Mouse (Mus musculus) embryo, embryonic 11.5 days (tissue): ENCODE measurements around the gene Zfp622.
A peak's percentile ranks its signal among the peaks of the same experiment; 100 is the strongest.

Experiments
- DNase-seq: peaks from one replicate; pipeline ENCODE4 v3.0.0-alpha.2; 2012; ENCODE audit warnings: low read depth, low spot score

Zfp622 gene

DNA sequence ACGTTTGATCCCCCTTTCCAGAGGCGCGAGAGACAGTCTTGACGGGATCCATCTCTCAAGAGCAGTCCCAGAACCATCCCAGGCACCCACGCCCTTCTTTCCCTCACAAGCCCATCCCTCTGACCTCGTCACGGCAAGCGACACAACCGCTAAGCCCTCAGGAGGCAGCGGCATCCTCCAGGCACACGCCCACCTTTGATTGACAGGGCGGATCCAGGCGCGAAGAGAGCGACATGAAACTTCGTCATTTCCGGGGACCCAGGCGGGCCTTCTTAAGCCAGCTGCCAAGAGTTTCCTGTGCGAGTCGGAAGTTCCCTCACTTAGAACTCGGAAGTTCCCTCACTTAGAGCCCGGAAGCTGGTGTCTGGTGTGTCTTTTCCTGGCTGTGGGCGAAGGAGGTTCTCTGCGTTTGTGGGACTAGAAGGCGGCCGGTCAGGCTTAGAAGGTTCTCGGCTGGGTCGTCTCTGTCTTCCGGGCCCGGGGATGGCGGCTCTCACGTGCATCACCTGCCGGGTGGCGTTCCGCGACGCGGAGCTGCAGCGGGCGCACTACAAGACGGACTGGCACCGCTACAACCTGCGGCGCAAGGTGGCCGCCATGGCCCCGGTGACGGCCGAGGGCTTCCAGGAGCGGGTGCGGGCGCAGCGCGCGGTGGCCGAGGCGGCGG lies at the start of gene Zfp622:
Zfp622 (plus strand) TSS at position 300 of the 667 bp plus-strand sequence.
- DNase-seq: peak; percentile 96

DNA sequence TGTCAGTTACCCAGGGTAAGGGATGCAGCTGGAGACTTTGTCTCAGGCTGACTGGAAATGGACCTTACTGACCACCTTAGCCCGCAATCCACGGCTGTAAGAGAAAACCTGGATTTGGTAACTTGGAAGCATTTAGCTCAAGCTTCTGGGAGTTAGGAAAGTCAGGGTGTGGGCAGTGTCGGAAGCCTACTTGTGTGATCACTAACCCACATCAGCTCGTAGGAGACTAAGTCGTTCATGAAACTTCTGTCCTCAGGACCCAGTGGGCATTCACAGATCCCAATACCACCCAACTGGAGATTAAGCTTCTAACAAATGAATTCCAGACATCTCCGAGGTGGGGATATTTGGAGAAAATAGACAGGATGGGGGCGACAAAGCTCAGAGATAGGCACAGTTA lies 49.8 kb upstream of the Zfp622 start:
- no peak for DNase-seq

DNA sequence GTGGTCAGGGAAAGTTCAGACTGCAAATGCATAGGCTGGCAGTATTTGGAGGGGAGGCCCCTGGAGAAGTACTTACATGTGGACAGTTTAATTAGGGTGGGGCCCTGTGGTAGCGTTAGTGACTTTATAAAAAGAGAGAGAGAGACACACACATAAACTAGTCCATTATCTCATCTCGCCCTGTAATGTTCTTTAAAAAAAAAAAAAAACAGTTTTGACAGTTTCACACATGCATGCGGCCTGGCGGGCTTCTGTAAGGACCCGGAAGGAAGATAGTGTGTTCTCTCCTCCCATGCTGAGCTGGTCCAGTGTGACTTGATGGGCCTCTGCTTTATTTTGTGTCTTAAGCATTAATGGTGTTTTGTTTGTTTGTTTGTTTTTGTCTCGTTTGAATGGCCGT lies 45.7 kb upstream of the Zfp622 start:
- DNase-seq: no peak

DNA sequence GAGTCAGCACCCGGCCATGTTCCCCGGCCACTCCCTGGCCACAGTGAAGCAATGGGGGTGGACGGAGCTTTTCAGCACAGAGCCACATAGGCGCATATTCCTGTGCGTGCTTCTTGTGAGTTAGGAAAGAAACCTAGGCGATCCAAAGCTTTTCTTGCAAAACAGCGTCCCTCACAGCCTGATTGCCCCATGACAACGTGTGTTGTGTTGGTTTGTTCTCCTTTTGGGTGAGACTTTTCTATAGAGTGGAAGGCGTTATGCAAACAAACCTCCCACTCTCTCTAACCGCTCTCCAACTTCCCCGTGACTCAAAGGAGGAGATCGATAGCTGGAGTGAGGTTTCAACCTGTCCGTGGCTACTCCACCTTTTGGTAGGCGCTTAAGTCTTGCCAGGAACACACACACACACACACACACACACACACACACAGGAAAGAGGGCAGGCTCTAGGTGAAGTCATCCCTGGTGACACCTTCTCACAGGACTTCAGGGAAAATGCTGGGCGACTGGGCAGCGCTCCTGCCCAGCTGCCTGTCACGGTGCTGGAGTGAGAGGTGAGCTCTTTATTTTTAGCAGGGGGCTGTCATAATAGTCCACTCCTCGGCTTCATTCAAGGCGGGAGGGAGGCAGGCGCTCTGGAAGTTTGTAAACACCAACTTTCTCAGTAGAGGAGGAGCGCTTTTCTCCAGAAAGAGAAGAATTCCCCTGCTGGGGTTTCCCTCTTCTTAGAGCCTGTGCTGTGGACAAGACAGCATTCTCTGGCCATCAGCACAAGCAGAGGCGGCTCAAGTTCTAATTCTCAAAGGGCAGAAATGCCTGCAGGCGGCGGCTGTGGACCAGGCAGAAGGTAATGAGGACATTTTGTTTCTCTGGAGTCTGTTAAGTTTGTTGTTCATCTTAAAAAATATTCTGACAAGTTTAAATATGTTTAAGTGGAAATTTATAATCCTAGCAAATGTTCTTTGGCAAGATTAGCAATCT lies 43.5 kb upstream of the Zfp622 start:
- DNase-seq: no peak

DNA sequence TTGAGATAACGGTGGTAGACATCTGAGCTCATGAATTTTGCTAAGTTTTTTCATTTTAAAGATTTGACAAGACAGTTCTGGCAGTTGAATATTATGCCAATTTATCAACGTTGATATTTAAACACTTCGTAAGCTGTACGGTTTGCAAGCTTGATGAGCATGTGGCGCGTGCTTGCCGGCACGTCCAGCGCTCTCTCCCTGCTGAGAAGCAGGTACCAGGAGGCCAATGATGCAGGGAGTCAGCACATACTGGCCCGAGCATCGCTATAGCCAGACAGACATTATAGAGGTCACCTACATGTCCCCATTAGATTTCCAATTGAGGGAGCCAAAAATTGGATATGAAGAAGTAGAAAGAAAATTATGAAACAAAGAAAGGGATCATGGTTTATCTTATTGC lies 42.7 kb upstream of the Zfp622 start:
- DNase-seq: no peak

DNA sequence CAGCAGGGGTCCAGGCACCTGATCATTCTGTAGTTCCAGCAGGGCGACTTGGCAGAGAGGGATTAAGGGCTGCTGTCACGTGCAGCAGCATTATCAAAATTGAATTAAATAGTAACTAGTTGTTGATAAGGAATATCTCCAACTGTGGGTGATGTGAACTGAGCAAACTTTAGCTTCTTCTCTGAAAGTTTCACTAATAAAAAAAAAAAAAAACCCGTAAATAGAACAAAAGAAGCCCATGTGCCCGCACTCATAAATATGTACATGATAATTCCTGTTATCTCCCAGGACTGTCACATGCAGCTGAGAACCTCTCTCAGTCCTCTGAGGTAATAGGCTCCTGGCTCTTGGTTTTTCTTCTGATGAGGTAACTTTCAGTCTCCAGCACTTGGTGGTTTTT lies 41.8 kb upstream of the Zfp622 start:
- no peak for DNase-seq

DNA sequence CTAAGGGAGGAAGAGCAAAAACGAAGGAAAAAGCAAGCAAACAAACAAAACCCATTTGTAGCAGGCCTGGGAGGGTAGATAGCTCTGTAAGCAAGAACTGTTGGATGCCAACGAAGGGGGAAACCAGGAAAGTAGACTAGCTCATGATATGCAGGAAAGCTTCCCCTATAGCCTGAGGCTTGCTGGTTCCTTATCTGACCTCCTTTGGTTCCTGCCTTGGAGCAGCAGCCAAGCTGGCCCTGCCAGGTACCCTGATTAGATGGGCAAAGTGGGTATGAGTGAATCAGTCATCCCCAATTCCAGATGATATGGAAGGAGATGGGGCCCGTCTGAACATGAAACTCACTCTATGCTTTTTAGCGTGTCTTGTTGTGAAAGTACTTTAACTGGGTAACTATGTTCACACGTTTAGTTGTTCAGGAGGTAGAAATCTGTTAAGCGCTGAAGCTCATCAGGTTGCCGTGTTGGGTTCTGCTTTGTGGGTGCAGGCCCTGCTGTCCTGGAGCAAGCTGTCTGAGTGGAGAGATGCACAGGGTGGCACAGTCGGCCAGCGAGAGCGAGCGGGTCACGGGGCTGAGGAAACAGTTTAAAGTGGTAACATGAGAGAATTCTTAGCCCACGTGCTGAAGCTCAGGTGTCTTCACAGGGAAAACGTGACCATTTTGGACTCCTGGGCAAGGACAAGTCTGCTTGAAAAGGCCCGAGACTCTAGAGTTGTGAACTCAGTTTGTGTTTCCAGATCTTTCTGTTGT lies 40.6 kb upstream of the Zfp622 start:
- no peak for DNase-seq

DNA sequence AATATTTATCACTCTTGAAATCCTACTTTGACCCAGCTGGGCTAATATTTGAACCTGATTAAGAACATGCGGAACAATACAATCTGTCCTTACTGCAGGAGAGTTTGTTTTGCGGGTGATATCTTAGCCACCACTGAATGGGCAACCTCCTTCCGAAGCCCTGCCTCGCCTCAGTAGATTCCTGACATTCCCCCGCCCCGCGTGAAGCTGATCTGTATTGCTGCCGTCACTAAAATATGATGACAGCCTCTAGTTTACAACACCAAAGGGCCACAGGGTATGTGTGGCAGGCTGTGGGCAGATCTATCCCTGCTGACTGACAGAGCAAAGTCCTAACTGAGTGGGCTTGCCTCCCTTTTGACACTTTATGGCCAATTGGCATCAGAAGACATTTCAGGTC lies 38.9 kb upstream of the Zfp622 start:
- DNase-seq: no peak

DNA sequence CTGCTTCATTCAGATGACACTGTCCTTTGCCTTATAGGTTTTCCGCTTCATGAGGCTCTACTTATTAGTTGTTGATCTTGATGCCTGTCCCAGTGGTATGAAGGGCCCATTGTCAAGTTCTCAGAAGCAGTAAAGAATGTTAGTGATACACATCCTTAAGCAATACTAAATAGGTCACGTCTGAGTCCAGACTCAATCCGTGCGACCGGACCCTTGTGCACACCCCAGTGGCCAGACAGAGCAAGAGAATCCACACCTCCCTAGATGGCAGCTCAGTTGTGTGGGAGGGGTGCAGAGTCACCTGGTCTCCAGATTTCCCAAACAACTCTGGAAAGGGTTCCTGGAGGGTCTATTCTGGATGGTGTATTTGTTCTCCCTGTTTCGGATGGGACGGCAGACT lies 37.7 kb upstream of the Zfp622 start:
- no peak for DNase-seq

DNA sequence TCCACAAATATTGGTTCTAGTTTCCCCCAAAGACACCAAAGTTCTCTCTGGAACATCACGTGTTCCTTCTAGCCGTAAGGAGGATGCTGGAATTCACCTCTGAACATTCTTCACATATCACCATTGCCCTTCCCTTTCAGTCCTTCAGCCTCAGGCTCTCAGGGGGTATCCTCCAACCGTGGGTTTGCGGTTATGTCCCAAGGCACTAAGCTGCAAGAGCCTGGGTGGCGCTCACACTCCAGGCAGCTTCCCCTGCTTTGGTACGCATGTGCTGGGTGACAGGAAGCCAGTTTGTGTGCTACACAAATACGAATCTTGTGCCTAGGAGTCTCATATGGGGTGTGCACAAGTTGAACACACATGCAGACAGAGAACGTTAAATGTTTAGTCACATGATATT lies 36.8 kb upstream of the Zfp622 start:
- no peak for DNase-seq

DNA sequence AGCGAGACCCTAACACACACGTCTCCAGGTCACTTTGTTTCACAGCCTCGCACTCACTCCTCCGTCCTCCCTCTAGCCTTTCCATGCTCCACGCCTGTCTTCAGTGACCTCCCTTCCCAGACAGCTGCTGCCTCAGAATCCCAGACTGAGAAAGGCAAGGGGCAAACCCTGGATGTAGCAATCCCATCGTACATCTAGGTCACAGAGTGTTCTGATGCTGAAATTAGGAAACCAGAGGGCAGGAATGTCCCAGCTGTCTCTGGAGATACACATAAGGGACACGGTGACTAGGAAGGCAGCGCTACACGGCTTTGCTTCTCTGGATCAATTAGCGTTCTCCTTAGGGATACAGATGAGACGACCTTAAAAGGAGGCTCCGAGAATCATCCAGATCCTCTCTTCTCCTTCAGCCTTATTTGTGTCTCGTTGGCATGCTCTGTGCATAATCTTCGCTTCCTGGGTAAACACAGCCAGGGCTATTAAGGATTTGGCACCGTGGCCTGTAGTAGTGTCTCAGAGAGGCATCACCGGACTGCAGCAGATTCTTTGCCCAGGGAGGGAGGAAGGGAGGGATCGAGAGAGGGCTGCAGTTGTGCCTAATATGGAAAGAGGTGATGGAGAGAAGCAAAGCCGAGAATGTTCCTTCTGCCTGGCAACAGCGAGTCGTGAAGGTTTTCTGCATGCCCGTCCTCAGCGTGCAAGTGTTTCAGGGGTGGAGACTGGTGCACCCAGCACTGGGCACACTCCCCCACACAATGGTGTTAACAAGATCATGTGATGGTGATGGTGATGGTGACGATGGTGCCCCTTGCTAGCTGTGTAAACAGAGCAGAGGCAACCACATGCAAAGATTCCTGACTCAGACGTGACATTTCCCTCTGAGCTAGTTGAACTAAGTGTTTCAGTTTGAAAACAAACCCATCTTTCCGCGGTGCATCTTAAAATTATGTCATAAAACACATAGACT lies 35.6 kb upstream of the Zfp622 start:
- no peak for DNase-seq

DNA sequence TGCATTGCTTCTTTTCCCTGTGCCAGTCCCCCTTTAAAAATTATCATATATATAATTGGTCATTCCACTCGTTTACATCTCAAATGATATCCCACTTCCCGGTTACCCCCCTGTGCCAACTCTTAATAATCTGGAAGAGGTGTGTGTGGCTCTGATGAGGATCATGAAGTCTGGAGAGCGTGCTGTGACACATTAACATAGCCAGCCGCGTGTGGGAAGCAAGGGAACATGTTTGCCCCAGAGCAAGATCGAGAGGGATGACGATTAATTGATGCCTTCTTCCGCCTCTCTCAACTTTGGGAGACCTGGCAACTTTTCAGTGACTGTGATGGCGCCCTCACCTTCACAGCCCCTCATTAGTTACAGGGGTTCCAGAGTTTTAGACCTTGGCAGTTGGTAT lies 34.5 kb upstream of the Zfp622 start:
- DNase-seq: no peak

DNA sequence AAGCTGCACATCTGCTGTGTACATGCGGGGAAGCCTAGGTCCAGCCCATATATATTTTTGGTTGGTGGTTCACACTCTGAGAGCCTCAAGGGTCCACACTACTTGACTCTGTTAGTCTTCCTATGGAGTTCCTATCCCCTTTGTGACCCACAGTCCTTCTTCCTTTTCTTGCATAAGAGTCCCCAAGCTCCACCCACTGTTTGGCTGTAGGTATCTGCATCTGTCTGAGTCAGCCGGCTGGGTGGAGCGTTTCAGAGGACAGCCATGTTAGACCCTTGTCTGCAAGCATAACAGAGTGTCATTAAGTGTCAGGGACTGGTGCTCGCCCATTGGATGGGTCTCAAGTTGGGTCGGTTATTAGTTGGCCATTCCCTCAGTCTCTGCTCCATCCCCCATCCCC lies 33.6 kb upstream of the Zfp622 start:
- DNase-seq: no peak

DNA sequence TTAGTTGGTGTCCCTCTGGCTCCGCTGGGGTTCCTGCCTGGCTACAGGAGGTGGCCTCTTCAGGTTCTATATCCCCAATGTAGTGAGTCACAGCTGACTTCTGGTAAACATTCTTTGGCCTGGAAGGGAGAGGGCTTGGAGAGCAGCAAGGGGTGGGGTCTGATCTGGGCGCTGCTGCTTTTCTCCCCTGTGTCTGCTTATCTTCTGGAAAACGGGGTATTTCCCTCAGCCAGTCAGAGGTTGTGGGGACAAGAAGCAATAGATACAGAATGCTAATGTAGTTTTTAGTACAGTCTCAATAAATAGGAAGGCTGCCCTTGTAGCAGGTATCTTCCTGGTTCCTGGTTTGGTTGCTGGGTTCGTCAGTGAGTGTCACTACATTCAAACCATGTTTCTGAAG lies 33.1 kb upstream of the Zfp622 start:
- DNase-seq: no peak

DNA sequence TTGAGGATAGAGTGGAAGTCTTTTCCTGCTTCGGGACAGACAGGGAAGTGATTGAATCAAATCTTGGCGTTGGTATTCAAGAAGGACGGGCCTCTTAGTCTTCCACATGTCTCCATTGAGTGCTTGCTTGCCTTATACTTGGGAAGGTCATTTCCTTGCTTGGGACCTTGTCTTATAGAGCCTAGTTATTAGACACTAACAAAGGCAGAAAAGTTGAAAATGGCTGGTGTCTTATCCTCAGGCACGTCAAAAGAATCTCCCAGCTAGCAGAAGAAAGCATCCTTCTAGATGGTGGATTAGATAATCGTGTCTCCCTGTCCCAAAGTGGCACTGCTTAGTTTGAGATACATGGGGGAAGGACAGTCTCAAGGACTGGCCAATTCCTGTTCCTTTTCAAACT lies 28.2 kb upstream of the Zfp622 start:
- DNase-seq: no peak

DNA sequence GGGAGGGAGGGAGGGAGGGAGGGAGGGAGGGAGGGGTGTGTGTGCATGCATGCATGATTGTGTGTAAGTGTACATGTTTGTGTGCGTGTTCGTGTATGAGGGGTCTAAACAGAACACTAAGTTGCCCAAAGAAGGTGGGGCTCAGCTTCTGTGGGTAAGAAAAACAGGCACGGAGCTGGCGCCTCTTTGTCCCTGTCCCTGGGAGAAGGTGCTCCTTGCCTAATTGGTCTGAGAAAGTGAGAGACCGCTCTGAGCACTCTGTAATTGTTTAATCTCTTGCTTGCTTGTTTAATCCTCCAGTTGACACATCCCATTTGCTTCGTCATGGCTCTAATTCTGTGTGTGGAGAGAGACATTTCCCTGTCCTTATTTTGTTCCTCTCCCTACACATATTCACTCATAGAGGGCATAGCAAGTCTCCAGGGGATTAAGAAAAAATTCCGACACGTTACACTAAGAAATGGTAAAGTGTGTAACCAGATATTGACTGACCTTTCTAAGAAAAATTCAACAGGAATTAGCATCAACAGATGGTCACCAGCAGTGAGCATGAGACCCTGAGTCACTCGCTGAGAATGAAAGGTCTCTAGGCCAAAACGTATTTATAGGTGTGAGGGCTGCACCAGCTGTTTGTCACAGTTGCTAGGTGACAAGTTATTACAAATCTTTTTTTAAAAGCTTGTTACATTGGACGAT lies 27.6 kb upstream of the Zfp622 start:
- DNase-seq: no peak

DNA sequence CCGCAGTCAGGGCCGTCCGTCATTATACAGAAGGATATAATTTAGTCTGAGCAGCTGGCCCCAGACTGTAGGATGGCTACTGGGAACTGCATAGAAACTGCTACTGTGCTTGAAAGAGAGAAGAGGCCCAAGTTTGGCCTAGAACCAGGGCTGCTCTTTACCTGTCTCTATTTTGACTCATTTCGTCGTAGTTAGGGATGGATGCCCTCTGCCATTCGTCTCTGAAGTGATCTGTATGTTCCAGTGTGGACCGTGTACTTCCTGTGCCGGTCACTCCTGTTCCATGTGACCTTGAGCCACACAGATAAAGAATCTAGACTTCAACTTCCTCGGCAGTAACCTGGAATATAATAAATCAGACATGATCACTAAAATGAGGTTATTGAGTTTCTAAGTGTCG lies 26.5 kb upstream of the Zfp622 start:
- no peak for DNase-seq

DNA sequence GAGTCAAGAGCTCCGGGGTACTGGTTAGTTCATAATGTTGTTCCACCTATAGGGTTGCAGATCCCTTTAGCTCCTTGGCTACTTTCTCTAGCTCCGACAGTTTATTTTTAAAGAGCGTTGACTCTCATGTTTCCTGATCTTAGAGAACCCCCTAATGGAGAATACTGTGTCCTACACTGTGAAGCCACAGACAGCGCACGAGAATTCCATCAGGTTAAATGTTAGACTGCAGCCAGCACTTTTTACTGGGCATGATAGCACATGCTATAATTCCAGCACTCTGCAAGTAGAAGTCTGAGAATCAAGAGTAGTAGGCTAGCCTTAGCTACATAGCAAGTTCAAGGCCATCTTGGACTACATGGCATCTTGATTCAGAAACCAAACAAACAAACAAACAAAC lies 24.8 kb upstream of the Zfp622 start:
- DNase-seq: peak; percentile 38

DNA sequence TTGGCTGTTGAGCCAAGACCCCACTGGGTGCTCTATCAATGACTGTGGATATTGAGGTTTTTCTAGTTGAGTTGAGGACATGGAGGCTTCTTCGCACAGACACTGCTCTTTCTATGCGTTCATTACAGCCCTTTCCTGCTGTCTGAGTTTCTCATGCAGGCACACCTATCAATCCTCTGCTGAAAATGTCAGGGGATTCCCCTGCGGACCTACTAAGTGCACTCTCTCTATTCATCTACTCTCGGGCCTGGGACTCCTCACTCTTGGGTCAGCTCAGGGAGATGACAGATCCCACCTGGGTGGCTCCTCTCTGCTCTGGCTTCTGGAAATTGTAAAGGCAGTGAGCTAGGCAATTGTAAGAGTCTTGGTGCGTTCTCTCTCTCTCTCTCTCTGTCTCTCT lies 23.9 kb upstream of the Zfp622 start:
- no peak for DNase-seq

DNA sequence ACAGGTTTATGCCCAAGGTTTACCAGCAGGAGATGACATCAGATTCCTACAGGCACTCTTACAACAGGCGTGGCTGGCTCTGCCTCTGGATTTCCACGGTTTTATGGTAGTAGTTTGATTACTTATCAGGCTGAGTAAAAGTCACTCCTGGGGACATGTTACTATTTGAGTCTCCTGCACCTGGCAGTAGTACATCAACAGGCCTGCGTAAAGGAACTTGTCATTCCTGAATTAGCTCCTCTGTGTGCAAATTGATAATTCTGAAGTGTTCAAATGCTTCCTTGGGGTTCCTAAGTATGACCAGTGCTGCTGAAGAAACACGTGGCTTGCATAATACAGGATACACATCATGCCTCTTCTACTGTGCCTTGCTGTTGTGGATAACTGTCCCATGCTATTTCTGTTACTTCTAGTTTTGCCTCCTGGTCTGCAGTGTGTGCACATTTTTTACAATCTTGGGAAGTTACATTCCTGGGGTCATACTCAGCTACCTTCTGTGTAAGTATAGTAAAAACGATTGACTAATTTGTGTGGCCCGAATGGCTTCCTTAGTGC lies 17.9 kb upstream of the Zfp622 start:
- no peak for DNase-seq
